Mouse (Mus musculus) liver, adult 2 months (tissue): Measurements from ENCODE around the gene Gpc6. TPM values are rescaled to one million over a fixed set of nuclear protein-coding genes. Genes with fewer than 3 reads are reported as not detected.

ENCODE experiments used
- DNase-seq: peaks from one replicate; pipeline ENCODE4 v3.0.0-alpha.2; 2011; ENCODE audit warnings: low read depth, low spot score; ENCODE audit errors: extremely low read depth
- H3K27ac ChIP-seq: fragments of 200-500 bp; replicated peaks from 2 replicates; pipeline ENCODE4 v1.5.1; 2012; ENCODE audit warnings: low read depth, mild to moderate bottlenecking, control low read depth, inconsistent platforms, low read length; ENCODE audit not compliant: insufficient read depth
- H3K27me3 ChIP-seq: fragments of 200-500 bp; 2 replicates; pipeline ENCODE4 v1.6.1; 2012; ENCODE audit warnings: mild to moderate bottlenecking, moderate library complexity, low read length, inconsistent platforms; ENCODE audit not compliant: control insufficient read depth, insufficient read depth
- H3K36me3 ChIP-seq: fragments of 200-500 bp; 2 replicates; pipeline ENCODE4 v1.6.1; 2012; ENCODE audit warnings: low read length, inconsistent platforms; ENCODE audit not compliant: control insufficient read depth, insufficient read depth
- H3K4me1 ChIP-seq: fragments of 200-500 bp; 2 replicates; pipeline ENCODE4 v1.6.1; 2011; ENCODE audit warnings: low read length; ENCODE audit not compliant: control insufficient read depth, insufficient read depth
- H3K4me3 ChIP-seq: fragments of 200-500 bp; 2 replicates; pipeline ENCODE4 v1.5.1; 2011; ENCODE audit warnings: low read depth, mild to moderate bottlenecking, control low read depth, low read length, moderate library complexity; ENCODE audit not compliant: insufficient read depth
- H3K79me2 ChIP-seq: fragments of 200-500 bp; 2 replicates; pipeline ENCODE4 v1.6.1; 2012; ENCODE audit warnings: inconsistent platforms, mild to moderate bottlenecking, low read length, moderate library complexity; ENCODE audit not compliant: control insufficient read depth, insufficient read depth
- H3K9ac ChIP-seq: fragments of 200-500 bp; 2 replicates; pipeline ENCODE4 v1.6.1; 2012; ENCODE audit warnings: low read depth, mild to moderate bottlenecking, control low read depth, inconsistent platforms, low read length
- CTCF ChIP-seq: fragments of 200-500 bp; IDR thresholded peaks from 2 replicates; pipeline ENCODE4 v1.5.1; 2011; ENCODE audit warnings: low read depth, low read length, control low read depth
- POLR2A ChIP-seq: fragments of 200-500 bp; IDR thresholded peaks from 2 replicates; pipeline ENCODE4 v1.6.1; 2011; ENCODE audit warnings: low read length, control low read depth; ENCODE audit not compliant: insufficient read depth; ENCODE audit errors: extremely low read depth
- WGBS: fragments of 180-500 bp; shearing (Covaris S2); methylation state at CpG from one replicate; pipeline ENCODE4 v1.1.7; 2018; 5-methylcytosine and 5-hydroxymethylcytosine counted together
- polyA plus RNA-seq: library from polyadenylated mRNA; depleted of rRNA; stranded (reverse); fragments of >200 nt; gene quantifications from 2 replicates; pipeline ENCODE4 v1.2.3, GENCODE M21; 2012
- total RNA-seq: library from RNA; depleted of rRNA; stranded (reverse); fragments of >200 nt; gene quantifications from 2 replicates; pipeline ENCODE4 v1.2.3, GENCODE M21; 2014

Gene Gpc6
- total and polyA plus RNA-seq, 2 experiments: 0.88 to 2.6 TPM

DNA sequence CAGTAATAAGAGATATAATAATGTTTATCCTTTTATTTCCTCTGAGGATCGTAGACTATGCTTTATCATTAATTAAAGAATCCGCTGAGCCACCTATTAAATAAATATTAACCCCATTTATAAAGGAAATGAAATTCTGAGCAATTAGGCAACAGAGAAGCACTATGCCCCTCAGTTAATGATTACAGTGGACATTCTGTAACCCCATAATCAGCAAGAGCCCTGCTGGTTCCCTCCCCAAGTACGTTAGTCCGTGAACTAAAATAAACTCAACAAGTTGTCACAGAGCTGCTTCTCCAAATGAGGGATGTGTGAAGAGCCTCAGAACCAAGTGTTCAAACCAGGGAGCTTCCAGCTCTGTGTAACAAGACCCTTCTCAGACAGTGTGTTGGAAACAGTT lies 892.1 kb downstream of the Gpc6 start:
- no peaks in the 10 kb centered on the region for H3K36me3 ChIP-seq
- H3K27ac ChIP-seq: peak overlapping the region; percentile 31; the same call in 1 of the 2 replicates
- H3K79me2 ChIP-seq: no peaks in the 10 kb centered on the region
- WGBS: 12% methylated on average over 4 of the region's 4 CpGs
- H3K4me1 ChIP-seq: peaks cover 10% of the 10 kb centered on the region
- no peak overlapping the region; the same call in 1 of the 2 replicates for H3K9ac ChIP-seq
- no peak overlapping the region for H3K4me3 ChIP-seq
- no peak for TF ChIP-seq POLR2A
- no peak for TF ChIP-seq CTCF
- H3K27me3 ChIP-seq: no peaks in the 10 kb centered on the region
- DNase-seq: peak; percentile 95

DNA sequence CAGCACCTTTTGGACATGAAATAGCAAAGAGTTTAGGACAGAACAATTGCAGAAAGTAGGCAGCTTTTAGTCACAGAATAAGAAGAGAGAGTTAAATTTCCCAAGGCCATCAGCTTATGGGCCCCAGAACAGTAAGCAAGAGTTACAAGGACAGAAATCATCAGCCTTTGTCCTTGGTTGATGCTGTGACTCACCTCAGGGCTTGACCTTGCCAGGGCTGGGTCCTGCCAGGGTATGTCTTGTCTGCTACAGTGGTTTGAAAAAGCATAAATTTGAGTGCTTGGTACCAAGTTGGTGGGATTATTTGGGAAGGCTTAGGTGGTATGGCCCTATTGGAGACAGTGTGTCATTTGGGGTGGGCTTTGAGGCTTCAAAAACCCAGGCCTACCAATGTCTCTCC lies 899.4 kb downstream of the Gpc6 start:
- Histone ChIP-seq H3K4me1 (no peaks in the 10 kb centered on the region), H3K9ac (no peak overlapping the region), H3K4me3 (no peak overlapping the region), H3K36me3 (no peaks in the 10 kb centered on the region), H3K27me3 (no peaks in the 10 kb centered on the region), H3K27ac (no peak overlapping the region), H3K79me2 (no peaks in the 10 kb centered on the region)
- TF ChIP-seq POLR2A (no peak), CTCF (no peak)
- no peak for DNase-seq

DNA sequence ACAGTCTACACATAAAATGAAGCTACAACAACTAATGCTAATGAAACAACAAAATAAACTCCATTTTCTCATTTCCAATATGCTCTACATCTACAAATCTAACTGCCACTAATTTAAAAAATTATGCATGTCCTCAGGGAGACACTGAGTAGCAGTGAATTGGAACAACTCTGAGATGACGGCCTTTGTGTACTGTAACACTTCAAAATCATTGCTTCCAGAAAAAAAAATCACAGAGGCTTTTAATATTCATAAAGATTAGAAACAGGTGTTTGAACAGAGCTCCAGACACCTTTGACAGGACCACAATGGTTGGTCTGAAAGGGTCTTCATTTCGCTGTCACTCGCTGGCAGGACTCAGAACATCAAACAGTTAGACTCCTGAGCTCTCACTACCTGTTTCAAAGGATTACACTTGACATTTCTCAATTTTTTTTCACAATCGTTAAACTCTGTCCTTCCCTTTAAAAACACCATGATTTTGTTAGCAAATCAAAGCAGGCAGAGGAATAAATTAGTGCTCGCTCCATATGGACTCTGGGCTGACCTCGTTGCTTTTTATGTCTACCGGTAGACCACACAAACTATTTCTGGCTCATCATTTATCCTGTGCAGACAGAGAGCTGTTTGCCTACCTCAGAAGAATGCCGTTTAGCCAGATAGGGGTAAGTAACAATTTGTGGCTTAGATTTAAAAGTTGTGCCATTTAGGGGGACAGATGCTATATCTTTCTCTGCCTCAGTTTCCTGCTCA lies 901.4 kb downstream of the Gpc6 start:
- no peak for TF ChIP-seq POLR2A
- TF ChIP-seq CTCF: no peak
- H3K4me1 ChIP-seq: no peaks in the 10 kb centered on the region
- H3K4me3 ChIP-seq: no peak overlapping the region
- no peaks in the 10 kb centered on the region for H3K27me3 ChIP-seq
- no peak overlapping the region for H3K9ac ChIP-seq
- no peaks in the 10 kb centered on the region for H3K79me2 ChIP-seq
- H3K27ac ChIP-seq: no peak overlapping the region
- WGBS: 82% methylated on average over 8 of the region's 8 CpGs
- DNase-seq: no peak
- no peaks in the 10 kb centered on the region for H3K36me3 ChIP-seq

DNA sequence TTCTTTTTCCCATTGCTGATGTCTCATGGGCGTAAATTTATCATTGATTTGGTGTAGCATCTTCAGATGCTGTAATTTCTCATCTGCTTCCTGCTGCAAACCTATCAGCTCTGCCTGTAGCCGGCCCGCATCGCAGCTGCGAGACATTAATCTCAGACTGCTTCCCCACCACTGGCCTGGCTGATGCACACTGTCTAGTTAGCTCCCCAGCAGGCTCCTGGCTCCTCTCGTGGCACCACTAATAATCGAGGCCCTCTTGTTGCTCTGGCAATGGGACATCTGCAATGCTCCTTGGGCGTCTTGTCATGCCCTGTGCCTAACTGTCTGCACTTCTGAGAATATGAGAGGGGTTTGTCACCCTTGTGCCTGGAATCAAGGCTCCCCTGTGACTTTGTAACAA lies 906.2 kb downstream of the Gpc6 start:
- Histone ChIP-seq H3K27me3 (no peaks in the 10 kb centered on the region), H3K4me3 (no peak overlapping the region), H3K36me3 (no peaks in the 10 kb centered on the region), H3K4me1 (no peaks in the 10 kb centered on the region), H3K79me2 (no peaks in the 10 kb centered on the region), H3K9ac (no peak overlapping the region), H3K27ac (no peak overlapping the region)
- DNase-seq: no peak
- WGBS: 89% methylated on average over 8 of the region's 8 CpGs
- no peak for TF ChIP-seq POLR2A
- no peak for TF ChIP-seq CTCF

DNA sequence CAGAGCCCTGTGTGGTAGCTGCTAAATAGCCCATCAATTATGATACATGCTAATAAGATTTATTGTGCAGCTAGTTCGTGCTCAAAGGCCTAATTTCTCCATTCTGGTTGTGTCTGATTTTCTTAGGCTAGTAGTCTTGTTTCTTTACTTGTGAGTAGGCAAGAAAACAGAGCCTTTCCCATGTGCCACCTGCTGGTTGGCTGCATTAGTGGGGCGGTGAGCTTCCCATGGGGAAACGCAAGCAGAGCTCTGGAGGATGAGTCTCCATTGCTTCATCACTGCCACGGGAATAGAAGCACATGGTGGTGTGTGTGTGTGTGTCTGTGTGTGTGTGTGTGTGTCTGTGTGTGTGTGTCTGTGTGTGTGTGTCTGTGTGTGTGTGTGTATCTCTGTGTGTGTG lies 906.6 kb downstream of the Gpc6 start:
- H3K36me3 ChIP-seq: no peaks in the 10 kb centered on the region
- H3K27ac ChIP-seq: no peak overlapping the region
- H3K79me2 ChIP-seq: no peaks in the 10 kb centered on the region
- no peaks in the 10 kb centered on the region for H3K27me3 ChIP-seq
- no peak for TF ChIP-seq POLR2A
- TF ChIP-seq CTCF: peak; percentile 61
- no peaks in the 10 kb centered on the region for H3K4me1 ChIP-seq
- WGBS: 49% methylated on average over 4 of the region's 4 CpGs
- peak; percentile 48 for DNase-seq
- no peak overlapping the region for H3K4me3 ChIP-seq
- H3K9ac ChIP-seq: no peak overlapping the region

DNA sequence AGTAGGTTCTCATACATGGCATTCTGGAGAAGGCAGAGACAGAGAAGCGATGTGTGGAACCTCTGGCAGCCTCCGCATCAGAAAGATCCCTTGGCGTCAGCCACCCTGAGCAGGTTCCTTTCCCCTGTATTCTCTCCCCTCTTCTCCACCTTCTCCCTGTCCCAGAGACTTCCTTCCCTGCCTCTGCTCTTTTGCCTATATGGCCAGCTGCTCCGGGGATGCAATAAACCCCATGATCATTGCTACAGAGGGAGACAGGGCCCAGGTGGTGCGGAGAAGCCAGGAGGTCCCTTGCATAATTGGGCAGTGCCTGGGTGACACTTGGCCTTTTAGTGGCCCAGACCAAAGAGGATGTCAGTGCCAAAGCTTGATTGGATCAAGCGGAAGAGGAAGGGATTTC lies 910.4 kb downstream of the Gpc6 start:
- Histone ChIP-seq H3K4me1 (no peaks in the 10 kb centered on the region), H3K27me3 (no peaks in the 10 kb centered on the region), H3K27ac (no peak overlapping the region), H3K9ac (no peak overlapping the region), H3K36me3 (no peaks in the 10 kb centered on the region), H3K4me3 (no peak overlapping the region), H3K79me2 (no peaks in the 10 kb centered on the region)
- TF ChIP-seq CTCF (no peak), POLR2A (no peak)
- DNase-seq: no peak
- WGBS: 98% methylated on average over 6 of the region's 6 CpGs
